Mouse (Mus musculus): Measurements from ENCODE around the gene Ube2o.

GRCm38 (mm10) chr11:116598193-116598592, 16.9 kb upstream of the Ube2o start:
- TF ChIP-seq CTCF (IDR thresholded peaks at IDR 0.05; ENCODE audit: control insufficient read depth, insufficient read depth, insufficient read length) (no peak), CEBPB (IDR thresholded peaks at IDR 0.05; ENCODE audit: low read depth) (no peak), USF1 (IDR thresholded peaks at IDR 0.05; ENCODE audit: low read depth) (no peak), MAX (IDR thresholded peaks at IDR 0.05) (no peak), MYOD1 (IDR thresholded peaks at IDR 0.05; ENCODE audit: control insufficient read depth, insufficient read length, low read depth) (no peak), FOSL1 (IDR thresholded peaks at IDR 0.05; ENCODE audit: insufficient read depth, low read length, poor library complexity, severe bottlenecking) (no peak)
